Mouse (Mus musculus): ENCODE results near the gene Cmtm5.
"Not testable (repeated sequence)": the region's sequence is repeated elsewhere in the genome, so short reads cannot be mapped to it uniquely, and the experiment has no call there.

The Cmtm5 gene

DNA sequence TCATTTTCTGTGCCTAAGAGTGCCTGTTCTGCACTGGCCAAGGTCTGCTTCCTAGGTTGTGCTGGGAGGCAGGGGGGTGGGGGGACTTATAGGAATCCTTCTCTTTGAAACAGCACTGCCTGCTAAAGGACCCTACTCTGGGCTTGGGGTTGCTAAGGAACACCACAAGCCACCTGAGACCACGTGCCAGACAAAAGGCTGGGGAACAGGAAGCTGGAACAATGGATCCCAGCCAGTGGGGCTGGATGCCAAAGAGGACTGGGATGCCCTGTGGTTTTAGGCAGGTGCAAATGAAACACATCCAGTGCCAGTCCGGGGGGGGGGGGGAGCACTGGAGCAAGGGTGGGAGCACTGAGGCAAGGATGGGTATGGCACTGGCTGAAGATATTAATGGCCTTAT, 5.6 kb upstream of the Cmtm5 start:
- in situ Hi-C loops (cut with MboI, MseI), result no loop called here

DNA sequence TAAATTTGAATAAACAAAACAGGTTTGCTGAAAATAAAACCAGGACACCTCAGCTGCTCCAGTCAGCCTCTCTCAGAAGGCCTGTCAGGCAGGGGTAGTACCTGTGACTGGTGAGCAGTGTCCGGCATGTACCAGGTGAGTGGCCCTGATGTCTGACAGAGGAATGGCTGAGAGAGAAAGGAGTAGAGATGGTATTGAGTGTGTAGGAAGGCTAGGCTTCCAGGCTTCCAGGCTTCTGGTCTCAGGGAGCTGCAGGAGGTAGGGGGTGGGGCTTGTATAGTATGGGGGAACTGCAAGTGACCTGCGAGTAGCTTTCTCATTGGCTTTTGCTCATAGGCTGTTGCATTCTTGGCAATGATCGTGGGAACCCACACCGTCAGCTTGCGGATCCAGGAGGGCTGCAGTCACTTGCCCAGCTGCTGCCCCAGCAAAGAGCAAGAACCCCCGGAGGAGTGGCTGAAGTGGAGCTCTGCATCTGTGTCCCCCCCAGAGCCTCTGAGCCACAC, 3.4 kb upstream of the Cmtm5 start, which contains the start of gene Il25:
Il25 (plus strand) TSS at position 51 of the 506 bp plus-strand sequence.
- in situ Hi-C loops (cut with MboI, MseI), result no loop called here

DNA sequence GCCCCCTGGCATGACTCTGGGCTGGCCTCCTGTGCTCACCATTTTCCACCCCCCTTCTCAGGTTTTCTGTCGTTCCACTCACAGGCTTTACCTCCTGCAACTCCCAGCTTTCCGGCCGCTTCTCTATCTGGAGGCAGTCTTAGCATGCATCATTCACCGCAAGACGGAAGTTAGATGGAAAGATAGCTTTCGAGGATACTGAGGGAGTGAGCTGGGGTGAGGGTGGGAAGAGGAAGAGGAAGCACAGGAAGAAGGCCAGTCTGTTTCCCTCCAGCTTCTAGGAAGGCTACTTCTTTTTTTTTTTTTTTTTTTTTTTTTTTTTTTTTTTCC, 735 bp downstream of the Cmtm5 start:
- in situ Hi-C loops (cut with MboI, MseI), result loop anchor here in 1 of 2 experiments (5.0 kb wide), 1 partner anchor 94 kb away; no protein-coding TSS in a partner anchor

DNA sequence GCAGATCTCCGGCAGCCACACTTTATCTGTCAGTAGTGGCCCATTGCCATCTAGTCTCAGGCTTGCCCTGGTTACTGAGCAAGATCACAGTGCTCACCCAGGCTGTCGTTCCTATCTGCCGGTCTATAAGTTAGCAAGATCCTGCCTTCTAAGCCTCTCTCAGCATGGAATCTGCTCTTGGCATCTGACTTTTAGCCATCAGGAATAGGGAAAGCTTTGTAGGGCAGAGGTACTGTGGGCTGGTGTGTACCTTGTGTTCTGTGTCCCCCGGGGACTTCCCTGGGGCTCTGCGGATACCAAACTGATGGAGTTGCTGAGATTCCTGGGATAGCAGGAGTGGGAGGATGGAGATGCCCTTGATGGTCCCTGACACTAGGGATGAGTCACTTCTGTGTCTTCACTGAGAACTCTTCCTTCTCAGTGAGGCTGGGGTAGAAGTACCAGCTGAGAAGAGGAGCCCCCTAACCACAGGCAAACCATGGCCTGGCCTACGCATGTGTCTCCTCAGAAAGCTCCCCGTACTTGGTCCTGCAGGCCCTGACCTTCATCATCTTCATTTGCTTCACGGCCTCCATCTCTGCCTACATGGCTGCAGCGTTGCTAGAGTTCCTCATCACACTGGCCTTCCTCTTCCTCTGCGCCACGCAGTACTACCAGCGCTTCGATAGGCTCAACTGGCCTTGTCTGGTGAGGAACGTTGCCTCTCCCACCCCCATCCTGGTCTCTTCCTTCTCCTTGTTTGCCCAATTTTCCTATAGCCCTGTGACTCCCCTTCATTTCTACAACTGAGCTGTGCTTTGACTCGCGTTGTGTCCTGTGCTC, 1.5 kb downstream of the Cmtm5 start:
- in situ Hi-C loops (cut with MboI, MseI), result loop anchor here in 1 of 2 experiments (5.0 kb wide), 1 partner anchor 95 kb away; no protein-coding TSS in a partner anchor

DNA sequence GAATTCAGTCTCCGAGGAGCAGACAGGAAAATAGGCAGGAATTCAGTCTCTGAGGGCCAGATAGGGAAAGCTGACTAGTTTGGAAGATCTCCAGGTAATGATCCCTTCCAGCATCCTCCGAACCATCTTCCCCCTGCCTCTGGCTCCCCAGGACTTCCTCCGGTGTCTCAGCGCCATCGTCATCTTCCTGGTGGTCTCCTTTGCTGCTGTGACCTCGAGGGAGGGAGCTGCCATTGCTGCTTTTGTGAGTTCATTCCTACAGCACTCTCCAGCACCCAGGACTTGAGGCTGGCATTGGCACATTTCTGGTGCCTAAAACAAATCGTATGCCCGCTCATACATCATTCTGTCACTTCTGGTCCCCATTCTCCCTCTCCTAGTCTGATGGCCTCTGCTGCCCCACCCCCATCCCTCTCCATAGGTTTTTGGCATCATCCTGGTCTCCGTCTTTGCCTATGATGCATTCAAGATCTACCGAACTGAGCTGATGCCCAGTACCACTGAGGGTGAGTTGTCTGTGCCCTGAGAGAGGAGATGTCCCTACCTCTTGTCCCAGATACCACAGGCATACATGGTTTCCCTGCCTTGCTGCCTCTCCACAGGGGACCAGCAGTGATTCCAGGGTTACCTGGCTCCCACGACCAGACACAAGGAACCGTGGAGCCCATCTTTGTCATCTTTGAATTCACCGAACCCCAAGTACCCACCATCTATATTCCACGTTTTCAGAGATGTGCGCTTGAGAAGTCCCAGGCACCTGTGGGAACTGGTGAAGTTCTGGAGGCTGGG, 2.6 kb downstream of the Cmtm5 start:
- in situ Hi-C loops (cut with MboI, MseI), result loop anchor here in 1 of 2 experiments (5.0 kb wide), 1 partner anchor 96 kb away; no protein-coding TSS in a partner anchor

DNA sequence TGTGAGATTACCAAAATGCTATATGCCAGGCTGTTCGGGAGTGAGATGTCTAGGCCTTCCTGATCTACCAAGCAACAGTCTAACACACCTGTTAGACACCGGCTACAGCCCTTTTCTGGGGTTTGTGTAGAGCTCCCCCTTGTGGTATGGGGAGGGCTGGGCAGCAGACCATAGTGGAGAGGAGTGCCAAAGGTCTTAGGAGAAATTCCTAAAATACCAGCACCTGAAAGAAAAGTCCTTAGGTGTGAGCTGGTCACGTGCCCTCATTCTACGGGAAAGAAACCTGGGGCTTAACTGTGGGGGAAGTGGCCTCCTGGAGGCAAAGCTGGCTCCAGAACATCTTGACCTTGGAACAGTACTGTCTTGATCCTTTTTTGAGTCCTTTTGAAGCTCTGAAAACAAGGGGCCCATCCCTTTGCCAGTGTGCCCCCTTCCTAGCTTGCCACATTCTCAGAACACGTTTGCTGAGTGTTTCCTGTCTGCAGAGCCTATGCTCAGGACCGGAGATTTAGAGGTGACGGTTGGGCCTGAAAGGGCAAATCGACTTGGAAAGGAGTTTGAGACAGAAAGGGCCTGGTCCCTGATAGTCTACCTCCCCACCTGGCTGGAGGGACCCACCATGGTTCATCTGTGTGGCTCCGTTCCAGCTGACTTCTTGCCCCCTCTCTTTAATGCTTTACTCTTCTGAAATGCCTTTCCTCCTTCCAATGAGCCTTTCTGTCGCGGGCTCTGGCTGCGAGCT, 3.5 kb downstream of the Cmtm5 start:
- in situ Hi-C loops (cut with MboI, MseI), result loop anchor here in 1 of 2 experiments (5.0 kb wide), 1 partner anchor 97 kb away; no protein-coding TSS in a partner anchor

DNA sequence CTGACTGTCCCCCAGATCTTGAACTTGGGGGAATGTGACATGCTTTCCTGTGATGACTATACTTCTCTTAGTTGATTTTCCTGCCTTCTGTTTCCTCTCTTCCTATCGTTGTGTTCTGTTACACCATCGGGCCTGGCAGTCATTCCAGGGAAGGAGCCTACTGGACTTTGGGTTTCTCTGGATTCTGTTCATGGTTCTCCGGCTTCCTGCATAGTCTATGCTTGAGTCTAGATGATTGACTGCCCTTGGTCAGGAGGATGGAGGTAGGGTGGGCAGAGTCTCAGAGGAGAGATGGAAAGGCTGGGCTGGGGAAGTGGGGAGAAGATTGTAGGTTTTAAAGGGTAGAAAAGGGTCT, 4.1 kb downstream of the Cmtm5 start:
- in situ Hi-C loops (cut with MboI, MseI), result no loop called here

DNA sequence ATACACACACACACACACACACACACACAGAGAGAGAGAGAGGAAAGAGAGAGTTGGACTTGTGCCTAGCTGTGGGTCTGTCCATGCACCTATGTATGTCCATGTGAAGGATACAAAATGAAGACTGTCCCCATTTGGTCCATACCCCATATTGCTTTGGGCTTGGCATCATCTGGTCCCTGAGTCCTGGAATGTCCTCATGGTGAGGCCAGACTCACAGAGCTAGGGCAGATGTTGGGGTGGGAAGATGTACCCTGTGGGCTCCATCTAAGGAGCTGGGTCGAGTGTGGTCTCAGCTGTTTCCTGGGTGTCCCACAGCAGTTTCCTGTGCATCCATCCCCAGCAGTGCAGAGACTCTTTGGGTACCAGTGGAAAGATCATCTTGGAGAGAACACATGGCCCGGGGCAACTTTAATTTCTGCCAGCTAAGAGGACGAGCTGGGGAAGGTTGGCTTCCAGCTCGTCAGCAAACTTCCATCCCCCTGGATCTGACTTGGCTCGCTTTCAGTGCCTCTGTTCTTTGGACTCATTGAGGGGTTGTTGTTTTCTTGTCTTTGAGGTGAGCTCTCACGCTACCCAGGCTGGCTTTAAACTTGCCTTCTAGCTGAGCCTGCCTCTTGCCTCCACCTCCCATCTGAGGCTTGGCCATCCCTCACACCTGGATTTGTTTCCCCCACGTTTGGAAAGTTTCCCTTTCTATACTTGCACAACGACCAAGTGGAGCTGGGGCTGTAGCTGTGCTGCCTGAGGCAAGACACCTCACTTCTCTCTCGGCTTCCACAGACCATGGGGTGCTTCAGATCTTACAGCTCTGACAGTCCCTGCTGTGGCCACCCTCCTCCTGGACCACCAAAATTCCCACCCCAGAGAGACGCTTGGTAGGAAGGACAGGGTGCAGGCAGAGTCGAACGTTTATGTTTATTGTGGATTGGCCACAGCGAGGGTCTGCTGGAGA, 5.2 kb downstream of the Cmtm5 start:
- in situ Hi-C loops (cut with MboI, MseI), result no loop called here

DNA sequence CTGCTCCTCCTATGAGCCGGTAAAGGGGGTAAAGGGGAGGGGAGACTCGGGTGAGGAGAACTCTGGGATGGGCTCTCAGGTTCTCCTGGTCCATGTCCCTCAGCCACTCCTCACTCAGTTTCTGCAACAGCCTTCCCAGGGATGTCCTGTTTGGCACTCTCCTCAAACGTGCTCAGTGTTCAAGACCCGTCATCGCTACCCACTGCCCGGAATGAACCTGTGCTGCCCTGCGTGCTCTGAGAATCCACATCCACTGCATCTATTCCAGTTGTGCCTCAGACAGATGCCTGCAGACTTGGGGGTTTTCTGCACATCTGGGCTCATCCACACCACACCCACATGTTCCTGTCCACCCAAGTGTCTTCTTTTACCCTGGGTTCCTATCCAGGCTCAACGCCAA, 6.4 kb downstream of the Cmtm5 start:
- in situ Hi-C loops (cut with MboI, MseI), result no loop called here

DNA sequence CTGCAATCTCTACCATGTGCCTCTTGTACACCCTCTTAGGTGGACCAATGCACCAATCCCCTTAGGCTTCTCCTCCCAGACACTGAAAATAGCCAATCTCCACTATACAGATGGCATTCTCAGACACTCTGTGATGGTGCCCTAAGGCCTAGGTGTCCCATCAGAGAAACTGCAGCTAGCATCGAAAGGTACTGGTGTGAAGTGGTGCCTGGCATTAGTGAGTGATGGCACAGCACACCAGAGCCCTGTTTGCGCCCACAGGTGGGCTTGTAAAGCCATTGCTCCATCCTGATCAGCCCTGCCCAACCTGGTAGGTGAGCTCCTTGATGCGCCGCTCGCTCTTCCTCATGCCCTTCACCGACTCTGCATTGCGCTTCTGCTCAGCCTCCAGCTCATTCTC, 7.9 kb downstream of the Cmtm5 start:
- in situ Hi-C loops (cut with MboI, MseI), result no loop called here

DNA sequence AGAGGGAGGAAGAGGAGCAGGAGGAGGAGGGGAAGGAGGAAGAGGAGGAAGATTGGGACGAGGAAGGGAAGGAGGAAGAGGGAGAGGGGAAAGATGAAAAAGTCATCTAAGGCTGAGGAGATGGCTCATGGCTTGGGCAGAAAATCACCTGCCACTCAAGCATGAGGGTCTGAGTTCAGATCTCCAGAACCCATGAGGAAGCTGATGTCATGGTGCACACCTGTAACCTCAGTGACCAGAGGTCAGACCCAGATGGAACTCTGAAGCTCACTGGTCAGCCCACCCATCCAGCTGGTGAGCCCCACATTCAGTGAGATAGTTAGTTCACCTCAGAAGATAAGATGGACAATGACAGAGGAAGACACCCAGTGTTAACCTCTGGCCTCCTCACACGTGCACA, 8.9 kb downstream of the Cmtm5 start:
- in situ Hi-C loops (cut with MboI, MseI), result no loop called here

DNA sequence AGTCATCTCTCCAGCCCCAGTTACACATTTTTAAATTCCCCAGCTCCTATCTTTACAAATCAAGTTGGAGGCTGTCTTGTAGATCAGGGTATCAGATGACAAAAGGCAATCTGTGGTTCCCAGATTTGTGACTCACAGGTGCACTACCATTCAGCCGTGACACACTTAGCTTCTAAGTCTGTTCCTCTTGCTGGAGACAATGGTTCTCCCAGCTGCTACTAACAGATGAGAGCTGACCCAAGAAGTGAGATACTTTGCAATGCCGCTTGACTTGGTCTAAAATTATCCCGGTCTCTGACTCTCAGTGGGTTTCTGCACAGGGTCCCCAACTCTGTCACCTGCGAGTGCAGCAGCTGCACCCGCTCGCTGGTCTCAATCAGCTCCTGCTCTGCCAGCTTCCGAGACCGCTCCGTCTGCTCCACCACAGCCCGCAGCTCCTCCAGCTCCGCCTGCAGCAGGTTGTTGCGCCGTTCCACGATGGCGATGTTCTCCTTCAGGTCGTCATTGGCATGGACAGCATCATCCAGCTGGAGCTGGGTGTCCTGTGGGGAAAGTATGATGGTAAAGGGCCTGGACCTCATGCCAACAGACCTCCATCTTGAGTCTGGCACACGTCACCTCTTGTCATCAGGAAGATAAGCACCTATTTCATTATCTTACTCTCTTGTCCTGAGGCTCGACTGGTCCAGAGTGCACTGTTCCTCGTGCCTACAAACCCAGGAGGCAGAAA, 10.1 kb downstream of the Cmtm5 start:
- in situ Hi-C loops (cut with MboI, MseI), result no loop called here

DNA sequence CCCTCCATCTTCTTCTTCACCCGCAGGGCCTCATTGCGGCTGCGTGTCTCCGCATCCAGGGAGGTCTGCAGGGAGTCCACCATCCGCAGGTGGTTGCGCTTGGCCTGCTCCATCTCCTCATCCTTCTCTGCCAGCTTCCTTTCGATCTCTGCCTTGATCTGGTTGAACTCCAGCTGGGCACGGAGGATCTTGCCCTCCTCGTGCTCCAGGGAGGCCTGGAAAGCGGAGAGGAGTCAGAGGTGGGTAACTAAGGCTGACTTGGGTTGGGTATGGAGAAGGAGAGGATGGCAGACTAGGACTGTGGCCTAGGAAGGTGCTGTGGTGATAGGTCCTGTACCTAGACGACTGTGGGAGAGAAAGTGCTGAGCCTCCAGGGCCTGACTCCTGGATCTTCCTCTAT, 10.9 kb downstream of the Cmtm5 start:
- in situ Hi-C loops (cut with MboI, MseI), result not testable (repeated sequence)

DNA sequence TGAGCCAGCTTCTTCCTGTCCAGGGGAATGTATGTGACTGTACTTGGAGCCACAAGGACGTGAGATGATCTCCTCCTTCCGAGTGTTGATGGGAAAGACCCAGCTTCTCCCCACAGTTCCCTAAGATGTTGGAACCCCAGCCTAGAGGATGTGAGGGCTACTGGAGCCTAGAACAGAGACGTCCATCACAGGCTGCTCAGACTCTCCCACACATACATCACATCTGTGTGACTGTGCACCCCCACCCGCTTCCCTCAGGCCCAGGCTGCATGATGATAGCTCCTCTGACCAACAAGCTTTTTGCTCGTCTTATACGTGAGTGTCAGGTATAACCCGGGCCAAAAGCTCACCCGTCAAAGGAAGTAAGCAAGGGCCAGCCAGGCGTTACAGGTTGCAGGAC, 12.7 kb downstream of the Cmtm5 start:
- in situ Hi-C loops (cut with MboI, MseI), result no loop called here

DNA sequence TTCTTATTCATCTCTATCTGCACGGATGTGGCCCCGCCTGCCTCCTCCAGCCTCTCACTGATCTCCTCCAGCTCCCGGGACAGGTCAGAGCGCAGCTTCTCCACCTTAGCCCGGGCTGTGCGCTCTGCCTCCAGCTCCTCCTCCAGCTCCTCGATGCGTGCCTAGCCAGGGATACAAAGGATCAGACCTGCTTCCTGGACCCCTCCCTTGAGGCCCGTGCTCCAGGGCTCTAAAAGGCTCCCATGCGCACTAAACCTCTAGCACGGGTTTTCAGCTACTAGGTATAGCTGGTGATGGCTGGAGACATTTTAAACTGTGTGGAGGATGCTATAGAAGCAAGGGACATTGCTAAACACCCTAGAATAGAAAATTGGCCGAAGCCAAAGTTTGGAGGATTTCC, 14.4 kb downstream of the Cmtm5 start:
- in situ Hi-C loops (cut with MboI, MseI), result no loop called here

DNA sequence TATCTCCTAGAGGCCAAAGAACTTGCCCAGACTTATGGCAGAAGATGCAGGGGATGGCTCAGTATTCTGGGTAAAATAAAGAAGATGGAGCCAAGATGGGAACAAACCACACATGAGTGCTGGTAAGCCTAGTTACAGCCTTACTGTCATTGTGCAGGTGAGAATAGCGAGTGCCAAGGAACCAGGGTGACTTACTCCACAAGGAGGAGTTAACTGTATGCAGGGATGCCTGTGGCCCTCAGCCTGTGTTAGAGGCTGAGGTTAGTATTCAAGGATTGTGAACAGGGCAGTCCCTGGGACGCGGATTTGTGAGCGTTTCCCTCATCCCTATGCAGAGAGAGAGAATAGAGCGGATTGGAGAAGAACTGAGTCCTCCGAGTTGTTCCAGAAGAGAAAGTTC, 15.5 kb downstream of the Cmtm5 start:
- in situ Hi-C loops (cut with MboI, MseI), result no loop called here

DNA sequence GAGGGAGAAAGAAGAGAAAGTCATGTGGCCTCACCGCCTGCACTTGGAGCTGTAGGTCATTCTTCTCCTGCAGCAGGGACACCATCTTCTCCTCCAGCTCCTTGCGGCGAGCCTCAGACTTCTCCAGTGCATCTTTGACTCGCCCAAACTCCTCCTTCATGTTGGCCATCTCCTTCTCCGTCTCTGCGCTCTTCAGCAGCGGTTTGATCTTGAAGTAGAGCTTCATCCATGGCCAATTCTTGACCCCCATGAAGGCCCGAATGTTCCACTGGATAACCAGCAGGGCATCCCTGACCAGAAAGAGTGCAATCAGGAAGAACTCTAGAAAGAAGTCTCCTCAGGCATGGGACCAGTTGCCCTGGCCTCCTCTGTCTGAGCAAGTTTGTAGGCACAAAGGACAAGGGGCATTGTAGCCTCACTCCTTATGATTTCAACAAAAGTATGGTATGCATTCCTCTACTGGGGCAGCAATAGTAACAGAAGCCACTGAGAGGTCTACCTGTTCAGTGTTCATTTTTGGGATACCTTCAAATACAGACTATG, 17.7 kb downstream of the Cmtm5 start:
- in situ Hi-C loops (cut with MboI, MseI), result no loop called here

DNA sequence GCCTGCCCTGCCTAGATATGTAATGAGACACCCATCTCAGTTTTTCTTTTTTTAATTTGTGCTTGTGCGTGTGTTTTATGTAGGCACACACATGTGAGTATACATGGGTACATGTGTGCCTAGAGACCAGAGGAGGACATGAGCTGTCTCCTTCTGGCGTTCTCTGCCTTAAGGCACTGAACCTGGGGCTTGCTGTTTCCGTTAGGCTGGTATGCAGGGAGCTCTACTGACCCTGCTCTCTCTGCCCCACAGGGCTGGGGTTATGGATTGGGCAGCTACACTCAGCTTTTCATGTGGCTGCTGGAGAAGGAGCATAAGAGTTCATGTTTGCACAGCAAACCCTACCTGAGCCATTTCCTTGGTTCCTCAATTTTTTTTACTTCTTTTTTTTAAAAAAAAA, 18.4 kb downstream of the Cmtm5 start:
- in situ Hi-C loops (cut with MboI, MseI), result no loop called here

DNA sequence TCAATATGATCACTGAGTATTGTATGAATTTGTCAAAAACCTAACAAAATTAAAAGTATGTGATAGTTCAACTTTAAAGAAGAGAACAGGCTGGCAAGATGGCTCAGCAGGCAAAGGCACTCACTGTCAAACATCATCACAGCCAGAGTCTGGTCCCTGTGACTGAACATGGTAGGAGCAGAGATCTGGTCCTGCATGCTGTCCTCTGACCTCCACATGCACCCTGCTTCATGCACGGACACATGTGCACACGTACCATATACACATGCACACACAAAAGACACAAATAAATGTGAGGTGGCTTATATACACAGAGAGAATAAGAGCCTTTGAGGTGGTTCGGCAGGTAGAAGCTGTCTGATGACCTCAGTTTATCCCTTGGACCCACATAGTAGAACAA, 19.4 kb downstream of the Cmtm5 start:
- in situ Hi-C loops (cut with MboI, MseI), result no loop called here

DNA sequence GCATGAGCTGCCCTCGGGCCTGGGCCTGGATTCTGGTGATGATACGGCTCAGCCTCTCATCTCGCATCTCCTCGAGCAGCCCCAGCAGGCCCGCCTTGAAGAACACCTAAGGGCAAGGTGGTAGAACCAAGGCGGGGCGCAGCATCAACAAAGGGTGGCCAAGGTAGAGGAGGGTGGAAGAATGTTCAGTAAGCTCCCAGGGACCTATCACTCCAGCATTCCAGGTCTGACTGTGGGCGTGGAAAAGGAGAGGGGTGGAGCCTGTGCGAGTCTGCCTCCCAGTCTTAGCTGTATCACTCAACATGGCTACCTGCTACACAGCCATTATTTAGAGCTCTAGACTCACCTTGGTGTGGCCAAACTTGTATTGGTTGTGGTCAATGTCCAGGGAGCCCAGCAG, 20.5 kb downstream of the Cmtm5 start:
- in situ Hi-C loops (cut with MboI, MseI), result no loop called here

Data from T-helper 17 cell (primary cell).